Mouse (Mus musculus): Measurements from ENCODE around the gene Zfp367.

DNA sequence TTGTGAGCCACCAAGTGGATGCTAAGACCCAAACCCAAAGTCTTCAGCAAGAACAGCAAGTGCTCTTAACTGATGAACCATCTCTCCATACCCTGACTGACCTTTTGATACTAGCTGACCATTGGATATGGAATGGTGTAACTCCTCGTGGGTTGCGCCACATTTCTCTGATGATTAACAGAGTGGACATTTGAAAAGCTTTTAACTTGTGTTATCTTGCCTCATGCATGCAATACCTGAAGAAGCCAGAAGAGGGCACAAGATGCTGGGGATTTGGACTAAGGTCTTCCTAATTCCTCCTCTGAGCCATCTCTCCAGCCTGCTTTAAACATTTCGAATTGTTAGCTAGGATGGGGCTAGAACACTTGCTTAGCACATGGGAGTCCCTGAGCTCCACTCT is 27.9 kb upstream of the Zfp367 start:
- TF ChIP-seq POLR2A (IDR thresholded peaks at IDR 0.05; ENCODE audit: low read depth, low read length) (no peak), CTCF (IDR thresholded peaks at IDR 0.05; ENCODE audit: borderline replicate concordance, insufficient read depth, low read length) (no peak)
